Mouse (Mus musculus) neural tube, embryonic 14.5 days (tissue): Measurements from ENCODE around the gene Donson. TPM values are rescaled to one million over a fixed set of nuclear protein-coding genes. Genes with fewer than 3 reads are reported as not detected.

Experiments
- ATAC-seq: fragments of 200-750 bp; cut with Nextera tagmentation; 2 replicates; pipeline ENCODE4 v1.8.0; 2017; ENCODE audit warnings: low read depth, mild to moderate bottlenecking, moderate TSS enrichment, moderate library complexity
- H3K27ac ChIP-seq: fragments of 300-500 bp; sonication (generic); 2 replicates; pipeline ENCODE4 v1.5.1; 2014; ENCODE audit warnings: low read depth, mild to moderate bottlenecking, control low read depth, low read length, moderate library complexity, mixed read lengths
- H3K27me3 ChIP-seq: fragments of 300-500 bp; sonication (generic); 2 replicates; pipeline ENCODE4 v1.6.1; 2014; ENCODE audit warnings: low read length; ENCODE audit not compliant: control insufficient read depth, insufficient read depth
- H3K36me3 ChIP-seq: fragments of 300-500 bp; sonication (generic); 2 replicates; pipeline ENCODE4 v1.6.1; 2014; ENCODE audit warnings: low read length, mixed read lengths; ENCODE audit not compliant: control insufficient read depth, insufficient read depth
- H3K4me1 ChIP-seq: fragments of 300-500 bp; sonication (generic); 2 replicates; pipeline ENCODE4 v1.6.1; 2014; ENCODE audit warnings: low read length; ENCODE audit not compliant: control insufficient read depth, insufficient read depth
- H3K4me2 ChIP-seq: fragments of 300-500 bp; sonication (generic); 2 replicates; pipeline ENCODE4 v1.6.1; 2014; ENCODE audit warnings: mild to moderate bottlenecking, low read depth, low read length, control low read depth
- H3K4me3 ChIP-seq: fragments of 300-500 bp; sonication (generic); 2 replicates; pipeline ENCODE4 v1.5.1; 2014; ENCODE audit warnings: low read depth, low read length, control low read depth, mixed read lengths
- H3K9ac ChIP-seq: fragments of 300-500 bp; sonication (generic); replicated peaks from 2 replicates; pipeline ENCODE4 v1.6.1; 2014; ENCODE audit warnings: low read depth, mild to moderate bottlenecking, control low read depth, low read length, mixed read lengths
- H3K9me3 ChIP-seq: fragments of 300-500 bp; sonication (generic); 2 replicates; pipeline ENCODE4 v1.6.1; 2016; ENCODE audit warnings: low read length; ENCODE audit not compliant: control insufficient read depth
- WGBS: fragments of 180-500 bp; shearing (Covaris S2); extraction: QIAGEN DNeasy Blood & Tissue Kit; methylation state at CpG from one replicate; pipeline ENCODE4 v1.1.7; 2014; 5-methylcytosine and 5-hydroxymethylcytosine counted together
- polyA plus RNA-seq: library from polyadenylated mRNA; unstranded; fragments of >200 nt; fragmentation: Nextera tagmentation; extraction: Ambion mirVana; gene quantifications from 2 replicates; pipeline ENCODE4 v1.2.1, GENCODE M21; 2014

Donson gene
- 23.3 and 28.5 TPM in 2 replicates for polyA plus RNA-seq

DNA sequence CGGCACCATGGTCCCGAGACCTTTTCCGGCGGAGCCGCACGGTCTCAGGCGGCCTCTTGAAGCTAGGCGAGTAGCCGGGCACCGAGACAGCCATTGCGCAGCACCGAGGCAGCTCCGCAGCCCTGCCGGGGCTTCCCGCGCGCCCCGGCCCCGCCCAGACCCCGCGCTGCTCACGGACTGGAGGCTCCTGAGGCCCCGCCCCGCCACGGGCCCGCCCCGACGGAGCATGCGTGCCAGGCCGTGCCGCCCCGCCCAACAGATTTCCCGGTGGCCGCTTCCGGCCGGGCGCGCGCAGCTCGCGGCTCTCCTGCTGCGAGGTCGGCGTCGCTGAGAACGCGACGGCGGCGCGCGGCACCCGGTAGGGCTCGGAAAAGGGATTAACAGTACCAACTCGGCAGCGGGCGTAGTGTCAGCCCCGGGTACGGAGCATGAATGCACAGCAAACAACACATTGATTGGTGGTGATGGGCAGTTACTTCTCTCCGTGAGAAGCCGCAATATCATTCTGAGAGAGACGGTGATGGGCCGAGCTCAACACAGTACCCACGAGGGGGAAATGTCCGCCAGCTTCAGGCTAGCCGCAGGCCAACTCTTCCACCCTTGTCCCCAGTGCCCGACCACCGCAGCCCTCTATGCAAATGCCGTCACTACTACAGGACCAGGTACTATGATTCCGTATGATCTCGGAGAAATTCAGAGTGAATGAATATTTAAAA is at the start of gene Donson:
TSS of gene Donson (minus strand) at position 152 of the 716 bp plus-strand sequence.
- WGBS: under 1% methylated on average over 62 of the region's 71 CpGs
- H3K4me3 ChIP-seq: peak within 1 kb of the TSS; percentile 86
- no peaks in the 10 kb centered on the region for H3K9me3 ChIP-seq
- H3K4me1 ChIP-seq: peaks cover 8% of the 10 kb centered on the region; the same call in 1 of the 2 replicates
- peak within 1 kb of the TSS; percentile 83 for H3K9ac ChIP-seq
- ATAC-seq: peak; percentile 99
- H3K4me2 ChIP-seq: peak within 1 kb of the TSS; percentile 82
- H3K27me3 ChIP-seq: no peaks in the 10 kb centered on the region
- H3K36me3 ChIP-seq: peaks cover 19% of the 10 kb centered on the region
- H3K27ac ChIP-seq: peak within 1 kb of the TSS; percentile 83

DNA sequence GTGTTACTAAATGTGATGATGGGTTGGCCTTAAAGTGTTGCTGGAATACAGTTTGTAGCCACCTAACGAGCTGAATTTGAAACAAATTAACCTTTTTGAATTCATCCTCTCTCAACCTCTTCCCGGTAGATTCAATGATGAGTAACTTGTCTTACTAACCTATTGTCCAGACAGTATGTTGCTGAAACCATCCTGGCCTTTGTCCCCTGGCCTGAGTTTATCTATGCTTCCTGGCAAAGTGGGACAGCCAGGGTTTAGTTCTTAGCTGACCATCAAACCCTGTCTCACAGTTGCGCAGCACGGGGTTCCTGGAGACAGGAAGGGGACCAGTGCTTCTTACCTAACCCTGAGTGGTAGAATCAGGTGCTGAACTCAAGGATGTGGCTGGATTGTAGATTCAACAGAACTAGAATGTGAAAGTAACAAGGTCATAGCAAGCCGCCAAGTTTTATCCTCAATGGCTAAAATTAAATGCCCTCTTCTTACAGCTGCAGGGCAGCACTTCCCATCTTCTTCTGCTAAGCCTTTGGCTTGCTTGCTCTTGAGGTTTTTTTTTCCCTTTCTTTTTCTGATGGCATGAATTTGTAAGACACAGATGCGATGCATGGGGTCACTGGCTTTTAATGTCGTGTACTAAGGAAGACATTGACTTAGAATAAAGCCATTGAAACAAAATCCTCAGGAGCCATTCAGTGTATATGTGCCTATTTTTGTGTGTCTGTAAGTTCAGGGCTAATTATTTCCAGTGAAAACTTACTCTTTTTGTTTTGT is 47.7 kb upstream of the Donson start:
- ATAC-seq: no peak
- Histone ChIP-seq H3K27me3 (no peaks in the 10 kb centered on the region), H3K36me3 (no peaks in the 10 kb centered on the region), H3K4me2 (no peak overlapping the region), H3K27ac (no peak overlapping the region), H3K9me3 (no peaks in the 10 kb centered on the region), H3K9ac (no peak overlapping the region), H3K4me1 (peaks cover 42% of the 10 kb centered on the region), H3K4me3 (no peak overlapping the region)
- 78% methylated on average over 7 of the region's 7 CpGs for WGBS

DNA sequence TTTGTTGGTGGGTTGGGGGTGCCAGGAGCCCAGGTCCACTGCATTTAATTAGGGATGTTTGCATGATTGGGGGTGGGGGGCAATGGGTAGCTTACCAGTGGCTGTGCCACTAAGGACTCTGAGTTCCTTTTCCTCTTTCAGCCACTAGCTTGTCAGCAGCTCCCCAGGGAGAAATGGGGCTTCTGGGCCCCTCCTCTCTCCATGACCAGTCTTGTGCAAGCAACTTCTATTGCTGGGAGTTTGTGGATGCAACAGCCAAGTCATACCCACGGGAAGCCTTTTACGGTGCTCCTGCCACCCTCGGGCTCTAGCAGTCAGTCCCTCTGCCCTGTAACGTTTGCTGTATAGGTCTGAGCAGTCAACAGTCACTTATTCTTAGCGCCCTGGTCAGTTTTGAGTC is 46.2 kb upstream of the Donson start:
- Histone ChIP-seq H3K9ac (no peak overlapping the region), H3K4me3 (no peak overlapping the region), H3K4me1 (peaks cover 40% of the 10 kb centered on the region), H3K36me3 (no peaks in the 10 kb centered on the region), H3K9me3 (no peaks in the 10 kb centered on the region), H3K27ac (no peak overlapping the region), H3K4me2 (no peak overlapping the region), H3K27me3 (no peaks in the 10 kb centered on the region)
- 50% methylated on average over 5 of the region's 5 CpGs for WGBS
- ATAC-seq: no peak

GRCm38 (mm10) chr16:91732816-91733215 is 44.2 kb upstream of the Donson start:
- H3K27ac ChIP-seq: no peak overlapping the region
- no peaks in the 10 kb centered on the region for H3K36me3 ChIP-seq
- H3K4me3 ChIP-seq: no peak overlapping the region
- no peaks in the 10 kb centered on the region for H3K9me3 ChIP-seq
- no peaks in the 10 kb centered on the region for H3K27me3 ChIP-seq
- H3K4me1 ChIP-seq: peaks cover 41% of the 10 kb centered on the region
- H3K4me2 ChIP-seq: no peak overlapping the region
- WGBS: 82% methylated on average over 2 of the region's 2 CpGs
- ATAC-seq: no peak
- H3K9ac ChIP-seq: no peak overlapping the region

- H3K4me3 ChIP-seq: peak overlapping the region; percentile 86
- peaks cover 39% of the 10 kb centered on the region for H3K4me1 ChIP-seq
- H3K27ac ChIP-seq: peak overlapping the region; percentile 97
- H3K9ac ChIP-seq: peak overlapping the region; percentile 96
- no peaks in the 10 kb centered on the region for H3K27me3 ChIP-seq
- no peak for ATAC-seq
- no peaks in the 10 kb centered on the region for H3K36me3 ChIP-seq
- WGBS: 0% methylated on average over 11 of the region's 11 CpGs
- H3K4me2 ChIP-seq: peak overlapping the region; percentile 63
- no peaks in the 10 kb centered on the region for H3K9me3 ChIP-seq
These were observed 41.9 kb upstream of the Donson start for GRCm38 (mm10) chr16:91730446-91730845.

DNA sequence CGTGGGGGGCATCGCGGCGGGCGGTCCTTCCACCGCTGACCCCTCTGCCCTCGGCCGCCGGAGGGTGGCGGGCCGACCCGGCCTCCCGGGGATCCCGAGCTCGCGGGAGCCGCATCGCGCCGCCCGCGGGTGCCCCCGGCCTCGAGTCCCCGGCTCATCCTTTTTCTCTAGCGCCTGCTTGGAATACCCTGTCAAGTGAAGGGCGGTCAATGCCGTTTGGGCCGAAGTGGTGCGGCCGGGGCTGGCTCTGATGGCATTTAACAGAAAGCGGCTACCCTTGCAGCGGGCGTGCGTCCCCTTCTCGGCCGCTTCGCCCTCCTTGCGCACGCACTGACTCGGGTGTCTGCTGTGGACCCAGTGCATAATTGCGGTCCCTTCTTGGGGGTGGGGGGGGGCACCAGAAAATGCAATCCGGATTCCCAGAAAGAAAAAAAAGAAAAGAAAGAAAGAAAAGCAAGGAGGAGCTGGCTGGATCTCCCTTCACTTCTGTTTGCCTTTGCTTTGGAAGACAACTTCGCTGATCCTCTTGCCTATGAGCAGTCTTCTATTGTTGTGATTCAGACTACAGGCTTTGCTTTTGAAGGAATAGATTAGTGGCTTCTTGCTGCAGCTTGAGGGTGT is 41.4 kb upstream of the Donson start:
- Histone ChIP-seq H3K9me3 (no peaks in the 10 kb centered on the region), H3K27ac (peak overlapping the region; percentile 97), H3K4me2 (peak overlapping the region; percentile 63), H3K9ac (peak overlapping the region; percentile 96), H3K27me3 (no peaks in the 10 kb centered on the region), H3K36me3 (no peaks in the 10 kb centered on the region; the same call in 1 of the 2 replicates), H3K4me1 (peaks cover 36% of the 10 kb centered on the region), H3K4me3 (peak overlapping the region; percentile 86)
- 2% methylated on average over 17 of the region's 44 CpGs for WGBS
- ATAC-seq: no peak

GRCm38 (mm10) chr16:91729066-91729482 is 40.5 kb upstream of the Donson start, which contains the start of gene Itsn1:
TSS of gene Itsn1 (plus strand) at chr16:91729281.
- peak within 1 kb of the TSS; percentile 96 for H3K9ac ChIP-seq
- under 1% methylated on average over 33 of the region's 33 CpGs for WGBS
- H3K9me3 ChIP-seq: no peaks in the 10 kb centered on the region
- H3K27ac ChIP-seq: peak within 1 kb of the TSS; percentile 97
- H3K4me2 ChIP-seq: peak within 1 kb of the TSS; percentile 73
- H3K4me1 ChIP-seq: peaks cover 29% of the 10 kb centered on the region
- peaks cover 5% of the 10 kb centered on the region; the same call in 1 of the 2 replicates for H3K36me3 ChIP-seq
- peak within 1 kb of the TSS; percentile 86 for H3K4me3 ChIP-seq
- peak; percentile 94 for ATAC-seq
- no peaks in the 10 kb centered on the region for H3K27me3 ChIP-seq

DNA sequence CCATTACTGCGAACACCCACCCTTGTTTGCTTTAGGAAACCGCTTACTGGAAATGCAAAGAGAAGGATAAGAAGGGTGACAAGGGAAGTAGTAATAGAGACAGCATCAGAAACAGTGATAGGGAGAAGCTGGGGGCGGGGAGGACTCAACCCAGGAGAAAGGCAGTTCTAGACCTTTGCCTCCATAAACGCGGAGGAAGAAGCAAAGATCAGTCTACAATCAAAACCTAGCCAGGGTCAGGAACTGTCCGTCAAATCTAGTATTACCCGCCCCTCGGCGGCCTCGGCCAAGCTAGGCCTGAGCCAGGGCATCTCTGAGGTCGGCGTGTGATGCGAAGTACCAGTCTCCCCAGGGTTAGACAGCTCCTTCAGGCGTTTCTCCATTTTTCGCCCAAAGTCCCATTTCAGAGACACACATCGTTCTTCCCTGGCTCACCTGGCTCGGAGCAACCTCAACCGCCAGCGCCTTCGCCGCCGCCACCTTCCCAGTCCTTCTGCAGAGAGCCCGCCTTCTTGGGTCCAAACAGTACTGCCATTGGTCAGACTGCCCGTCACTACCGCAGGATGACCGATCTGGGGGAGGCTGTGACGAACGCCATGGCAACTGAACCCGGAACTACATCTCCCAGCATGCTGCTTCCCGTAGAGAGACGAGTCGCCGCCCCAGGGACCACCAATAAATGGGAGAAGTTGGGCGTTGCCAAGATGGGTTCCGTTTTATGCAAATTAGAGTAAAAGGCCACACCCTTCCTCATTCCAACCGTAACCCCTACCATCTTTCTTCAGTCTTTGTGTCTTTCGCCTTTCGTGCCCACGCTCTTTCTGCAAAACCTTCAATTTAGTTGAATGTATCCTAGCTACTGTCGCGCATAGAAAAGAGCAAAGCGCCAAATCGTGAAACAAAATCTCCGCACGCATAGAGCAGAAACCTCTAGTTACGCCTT is 39.8 kb upstream of the Donson start, which contains the start of gene Cryzl1:
TSS of gene Cryzl1 (minus strand) at position 853 of the 943 bp plus-strand sequence.
- Histone ChIP-seq H3K4me1 (peaks cover 29% of the 10 kb centered on the region), H3K9ac (peak within 1 kb of the TSS; percentile 96), H3K27ac (peak within 1 kb of the TSS; percentile 97), H3K9me3 (no peaks in the 10 kb centered on the region), H3K27me3 (no peaks in the 10 kb centered on the region), H3K36me3 (peaks cover 5% of the 10 kb centered on the region; the same call in 1 of the 2 replicates), H3K4me3 (peak within 1 kb of the TSS; percentile 86), H3K4me2 (peak within 1 kb of the TSS; percentile 73)
- ATAC-seq: peak; percentile 94
- WGBS: under 1% methylated on average over 46 of the region's 46 CpGs
